Mouse (Mus musculus) ES-Bruce4 (cell line): ENCODE data around the gene Vipas39.

ENCODE experiments used
- CTCF ChIP-seq: IDR thresholded peaks from one replicate; pipeline ENCODE4 v1.8.1; 2011; ENCODE audit warnings: low read depth, low read length
- EP300 ChIP-seq: IDR thresholded peaks from 2 replicates; pipeline ENCODE4 v1.6.1; 2011; ENCODE audit warnings: low read depth, low read length; ENCODE audit not compliant: insufficient read depth
- POLR2A ChIP-seq: IDR thresholded peaks from one replicate; pipeline ENCODE4 v1.8.1; 2011; ENCODE audit warnings: low read length; ENCODE audit not compliant: insufficient read depth

GRCm38 (mm10) chr12:87196310-87196709 is 69.7 kb downstream of the Vipas39 start:
- TF ChIP-seq EP300 (no peak), CTCF (no peak), POLR2A (no peak)
